Mouse (Mus musculus) testis, adult 2 months (tissue): ENCODE results near the gene Gm42669. TPM values are rescaled to one million over a fixed set of nuclear protein-coding genes. Genes with fewer than 3 reads are reported as not detected.
A peak's percentile ranks its signal among the peaks of the same experiment; 100 is the strongest.

Source experiments
- H3K27ac ChIP-seq: fragments of 200-500 bp; 2 replicates; pipeline ENCODE4 v1.5.1; 2012; ENCODE audit warnings: low read depth, low read length; ENCODE audit not compliant: control insufficient read depth, insufficient read depth
- H3K27me3 ChIP-seq: fragments of 200-500 bp; 2 replicates; pipeline ENCODE4 v1.6.1; 2012; ENCODE audit warnings: mild to moderate bottlenecking, low read length, moderate library complexity; ENCODE audit not compliant: control insufficient read depth, insufficient read depth
- H3K36me3 ChIP-seq: fragments of 200-500 bp; 2 replicates; pipeline ENCODE4 v1.6.1; 2012; ENCODE audit warnings: mild to moderate bottlenecking, low read length; ENCODE audit not compliant: control insufficient read depth, insufficient read depth
- H3K4me1 ChIP-seq: fragments of 200-500 bp; 2 replicates; pipeline ENCODE4 v1.6.1; 2012; ENCODE audit warnings: low read length; ENCODE audit not compliant: control insufficient read depth, insufficient read depth
- H3K4me3 ChIP-seq: fragments of 200-500 bp; 2 replicates; pipeline ENCODE4 v1.5.1; 2012; ENCODE audit warnings: low read depth, mild to moderate bottlenecking, low read length, moderate library complexity, mixed read lengths; ENCODE audit not compliant: control insufficient read depth
- CTCF ChIP-seq: fragments of 200-500 bp; IDR thresholded peaks from 2 replicates; pipeline ENCODE4 v1.5.1; 2012; ENCODE audit warnings: low read depth, mild to moderate bottlenecking, inconsistent platforms, low read length, moderate library complexity; ENCODE audit not compliant: control insufficient read depth, insufficient read depth, insufficient replicate concordance
- POLR2A ChIP-seq: fragments of 200-500 bp; IDR thresholded peaks from 2 replicates; pipeline ENCODE4 v1.6.1; 2012; ENCODE audit warnings: low read depth, mild to moderate bottlenecking, inconsistent platforms, low read length, moderate library complexity; ENCODE audit not compliant: control insufficient read depth
- polyA plus RNA-seq: library from polyadenylated mRNA; depleted of rRNA; stranded (reverse); fragments of >200 nt; gene quantifications from 2 replicates; pipeline ENCODE4 v1.2.3, GENCODE M21; 2012

The Gm42669 gene
- polyA plus RNA-seq, 1 experiment, result 0.11 TPM

GRCm38 (mm10) chr5:107547955-107548354, 40.5 kb downstream of the Gm42669 start:
- H3K4me3 ChIP-seq, result no peak overlapping the region
- H3K36me3 ChIP-seq, result peaks cover 4% of the 10 kb centered on the region; the same call in 1 of the 2 replicates
- no peaks in the 10 kb centered on the region for H3K27me3 ChIP-seq
- H3K27ac ChIP-seq, result no peak overlapping the region
- no peaks in the 10 kb centered on the region for H3K4me1 ChIP-seq
- TF ChIP-seq POLR2A (no peak), CTCF (no peak)

GRCm38 (mm10) chr5:107548444-107548843, 41.0 kb downstream of the Gm42669 start:
- TF ChIP-seq POLR2A (no peak), CTCF (no peak)
- H3K36me3 ChIP-seq, result peaks cover 4% of the 10 kb centered on the region; the same call in 1 of the 2 replicates
- no peak overlapping the region for H3K4me3 ChIP-seq
- H3K4me1 ChIP-seq, result no peaks in the 10 kb centered on the region
- no peak overlapping the region for H3K27ac ChIP-seq
- H3K27me3 ChIP-seq, result no peaks in the 10 kb centered on the region

GRCm38 (mm10) chr5:107554336-107554735, 46.9 kb downstream of the Gm42669 start:
- Histone ChIP-seq H3K27ac (no peak overlapping the region), H3K36me3 (no peaks in the 10 kb centered on the region; the same call in 1 of the 2 replicates), H3K4me3 (no peak overlapping the region), H3K27me3 (no peaks in the 10 kb centered on the region), H3K4me1 (no peaks in the 10 kb centered on the region)
- TF ChIP-seq POLR2A (no peak), CTCF (no peak)

- TF ChIP-seq CTCF, result no peak
- no peak for TF ChIP-seq POLR2A
- H3K4me3 ChIP-seq, result no peak overlapping the region
- no peaks in the 10 kb centered on the region; the same call in none of the 2 replicates for H3K36me3 ChIP-seq
- no peak overlapping the region for H3K27ac ChIP-seq
- no peaks in the 10 kb centered on the region for H3K27me3 ChIP-seq
- H3K4me1 ChIP-seq, result no peaks in the 10 kb centered on the region
Measured at GRCm38 (mm10) chr5:107556969-107557368, 49.5 kb downstream of the Gm42669 start.

GRCm38 (mm10) chr5:107569148-107569547, 61.7 kb downstream of the Gm42669 start:
- H3K27me3 ChIP-seq, result no peaks in the 10 kb centered on the region
- H3K4me3 ChIP-seq, result no peak overlapping the region
- H3K36me3 ChIP-seq, result peaks cover 1% of the 10 kb centered on the region; the same call in 1 of the 2 replicates
- no peak overlapping the region for H3K27ac ChIP-seq
- TF ChIP-seq CTCF, result no peak
- no peaks in the 10 kb centered on the region for H3K4me1 ChIP-seq

- Histone ChIP-seq H3K36me3 (no peaks in the 10 kb centered on the region; the same call in 1 of the 2 replicates), H3K27me3 (no peaks in the 10 kb centered on the region), H3K4me3 (peak within 1 kb of the TSS; percentile 100), H3K27ac (peak within 1 kb of the TSS; percentile 99), H3K4me1 (no peaks in the 10 kb centered on the region; the same call in 1 of the 2 replicates)
- TF ChIP-seq POLR2A (peak; percentile 91), CTCF (no peak)
Measured at GRCm38 (mm10) chr5:107597301-107598077, 90.1 kb downstream of the Gm42669 start, which contains the start of the genes Rpap2 and Glmn. Gene Rpap2, plus strand, starts transcription at chr5:107597373. Gene Glmn, minus strand, starts transcription at chr5:107597888.

- no peak overlapping the region for H3K27ac ChIP-seq
- no peak for TF ChIP-seq CTCF
- no peak for TF ChIP-seq POLR2A
Measured at GRCm38 (mm10) chr5:107598380-107598779, 91.0 kb downstream of the Gm42669 start.

GRCm38 (mm10) chr5:107611224-107611623, 103.8 kb downstream of the Gm42669 start:
- Histone ChIP-seq H3K27ac (no peak overlapping the region), H3K4me1 (no peaks in the 10 kb centered on the region), H3K4me3 (no peak overlapping the region), H3K36me3 (no peaks in the 10 kb centered on the region), H3K27me3 (no peaks in the 10 kb centered on the region)
- TF ChIP-seq CTCF, result peak; percentile 18; the same call in 1 of the 2 replicates
- TF ChIP-seq POLR2A, result no peak

More at GRCm38 (mm10) chr5:107598380-107598779, 91.0 kb downstream of the Gm42669 start:
- Histone ChIP-seq H3K4me1 (no peaks in the 10 kb centered on the region; the same call in 1 of the 2 replicates), H3K4me3 (no peak overlapping the region), H3K36me3 (no peaks in the 10 kb centered on the region), H3K27me3 (no peaks in the 10 kb centered on the region)
